Mouse (Mus musculus) intestine, postnatal 0 days (tissue): Measurements from ENCODE around the gene Tmem189. TPM values are rescaled to one million over a fixed set of nuclear protein-coding genes. Genes with fewer than 3 reads are reported as not detected.

Source experiments
- ATAC-seq: fragments of 200-750 bp; cut with Nextera tagmentation; 2 replicates; pipeline ENCODE4 v1.8.0; 2017; ENCODE audit warnings: mild to moderate bottlenecking, moderate TSS enrichment, moderate library complexity
- H3K27ac ChIP-seq: fragments of 300-500 bp; sonication (generic); 2 replicates; pipeline ENCODE4 v1.5.1; 2014; ENCODE audit warnings: mild to moderate bottlenecking, low read depth, low read length, moderate library complexity
- H3K27me3 ChIP-seq: fragments of 300-500 bp; sonication (generic); replicated peaks from 2 replicates; pipeline ENCODE4 v1.6.1; 2014; ENCODE audit warnings: low read length, mixed read lengths; ENCODE audit not compliant: control insufficient read depth, insufficient read depth
- H3K36me3 ChIP-seq: fragments of 300-500 bp; sonication (generic); 2 replicates; pipeline ENCODE4 v1.6.1; 2014; ENCODE audit warnings: mild to moderate bottlenecking, moderate library complexity; ENCODE audit not compliant: control insufficient read depth, insufficient read depth
- H3K4me1 ChIP-seq: fragments of 300-500 bp; sonication (generic); replicated peaks from 2 replicates; pipeline ENCODE4 v1.6.1; 2014; ENCODE audit warnings: antibody characterized with exemption, low read length, mixed read lengths; ENCODE audit not compliant: control insufficient read depth, insufficient read depth
- H3K4me2 ChIP-seq: fragments of 300-500 bp; sonication (generic); replicated peaks from 2 replicates; pipeline ENCODE4 v1.6.1; 2014; ENCODE audit warnings: low read depth, mild to moderate bottlenecking, moderate library complexity
- H3K4me3 ChIP-seq: fragments of 300-500 bp; sonication (generic); 2 replicates; pipeline ENCODE4 v1.5.1; 2014; ENCODE audit warnings: low read depth, low read length
- H3K9ac ChIP-seq: fragments of 300-500 bp; sonication (generic); 2 replicates; pipeline ENCODE4 v1.6.1; 2014; ENCODE audit warnings: mild to moderate bottlenecking, low read depth, low read length
- H3K9me3 ChIP-seq: fragments of 300-500 bp; sonication (generic); 2 replicates; pipeline ENCODE4 v1.6.1; 2016; ENCODE audit warnings: mixed run types; ENCODE audit not compliant: control insufficient read depth
- CTCF ChIP-seq: sonication (generic); IDR thresholded peaks from 2 replicates; pipeline ENCODE4 v1.5.1; 2016; ENCODE audit warnings: low read depth, mild to moderate bottlenecking, control low read depth, antibody characterized with exemption, moderate library complexity
- WGBS: fragments of 180-500 bp; shearing (Covaris S2); extraction: QIAGEN DNeasy Blood & Tissue Kit; methylation state at CpG from one replicate; pipeline ENCODE4 v1.1.7; 2014; 5-methylcytosine and 5-hydroxymethylcytosine counted together
- polyA plus RNA-seq: library from polyadenylated mRNA; unstranded; fragments of >200 nt; fragmentation: Nextera tagmentation; extraction: Ambion mirVana; gene quantifications from 2 replicates; pipeline ENCODE4 v1.2.1, GENCODE M21; 2015

Tmem189 gene
- polyA plus RNA-seq, 1 experiment from 2014 or later, result 26.8 TPM

GRCm38 (mm10) chr2:167642164-167642563 is 47.5 kb downstream of the Tmem189 start:
- Histone ChIP-seq H3K27me3 (no peaks in the 10 kb centered on the region), H3K27ac (no peak overlapping the region), H3K4me1 (no peaks in the 10 kb centered on the region), H3K4me3 (no peak overlapping the region), H3K9ac (no peak overlapping the region), H3K9me3 (no peaks in the 10 kb centered on the region), H3K36me3 (peaks cover 32% of the 10 kb centered on the region), H3K4me2 (no peak overlapping the region)
- no peak for TF ChIP-seq CTCF
- no peak for ATAC-seq
- WGBS, result 79% methylated on average over 6 of the region's 6 CpGs

- TF ChIP-seq CTCF, result peak; percentile 90
- Histone ChIP-seq H3K9me3 (no peaks in the 10 kb centered on the region), H3K4me1 (no peaks in the 10 kb centered on the region), H3K9ac (no peak overlapping the region), H3K27me3 (no peaks in the 10 kb centered on the region), H3K4me2 (no peak overlapping the region), H3K27ac (no peak overlapping the region), H3K36me3 (peaks cover 30% of the 10 kb centered on the region), H3K4me3 (no peak overlapping the region)
- peak; percentile 55 for ATAC-seq
- WGBS, result 42% methylated on average over 8 of the region's 8 CpGs
Observed at GRCm38 (mm10) chr2:167641337-167641736, 48.3 kb downstream of the Tmem189 start.

- Histone ChIP-seq H3K4me1 (no peaks in the 10 kb centered on the region), H3K9ac (no peak overlapping the region), H3K27ac (no peak overlapping the region), H3K4me3 (no peak overlapping the region), H3K9me3 (no peaks in the 10 kb centered on the region), H3K27me3 (no peaks in the 10 kb centered on the region), H3K4me2 (no peak overlapping the region), H3K36me3 (peaks cover 19% of the 10 kb centered on the region)
- 82% methylated on average over 3 of the region's 3 CpGs for WGBS
- no peak for ATAC-seq
- TF ChIP-seq CTCF, result peak; percentile 72
Observed at GRCm38 (mm10) chr2:167640279-167640678, 49.3 kb downstream of the Tmem189 start.

- ATAC-seq, result no peak
Observed at GRCm38 (mm10) chr2:167634865-167635512, 54.6 kb downstream of the Tmem189 start.

GRCm38 (mm10) chr2:167634338-167634770 is 55.3 kb downstream of the Tmem189 start:
- ATAC-seq, result peak; percentile 68
- Histone ChIP-seq H3K4me1 (peaks cover 26% of the 10 kb centered on the region), H3K4me2 (peak overlapping the region; percentile 61), H3K9me3 (no peaks in the 10 kb centered on the region), H3K27me3 (no peaks in the 10 kb centered on the region), H3K4me3 (peak overlapping the region; percentile 18; the same call in 1 of the 2 replicates), H3K27ac (peak overlapping the region; percentile 60; the same call in 1 of the 2 replicates), H3K36me3 (no peaks in the 10 kb centered on the region), H3K9ac (no peak overlapping the region)
- no peak for TF ChIP-seq CTCF
- WGBS, result under 1% methylated on average over 15 of the region's 15 CpGs

More at GRCm38 (mm10) chr2:167634865-167635512, 54.6 kb downstream of the Tmem189 start:
- Histone ChIP-seq H3K9me3 (no peaks in the 10 kb centered on the region), H3K27ac (no peak overlapping the region), H3K9ac (no peak overlapping the region), H3K36me3 (no peaks in the 10 kb centered on the region), H3K4me1 (peaks cover 20% of the 10 kb centered on the region), H3K4me3 (0 out of 2 replicates have a peak overlapping the region, but pooled peaks have one; percentile 11), H3K4me2 (peak overlapping the region; percentile 61), H3K27me3 (no peaks in the 10 kb centered on the region)
- 75% methylated on average over 7 of the region's 7 CpGs for WGBS
- TF ChIP-seq CTCF, result no peak

GRCm38 (mm10) chr2:167633537-167633872 is 56.1 kb downstream of the Tmem189 start:
- TF ChIP-seq CTCF, result no peak
- H3K36me3 ChIP-seq, result 0 out of 2 replicates have a peak, but pooled peaks cover under 1% of the 10 kb centered on the region
- WGBS, result 71% methylated on average over 6 of the region's 6 CpGs
- ATAC-seq, result no peak
- no peaks in the 10 kb centered on the region for H3K27me3 ChIP-seq
- no peak overlapping the region for H3K9ac ChIP-seq
- no peak overlapping the region for H3K4me3 ChIP-seq
- H3K4me1 ChIP-seq, result peaks cover 30% of the 10 kb centered on the region
- H3K4me2 ChIP-seq, result peak overlapping the region; percentile 61; the same call in 1 of the 2 replicates
- no peaks in the 10 kb centered on the region for H3K9me3 ChIP-seq
- H3K27ac ChIP-seq, result 0 out of 2 replicates have a peak overlapping the region, but pooled peaks have one; percentile 60
